In the genomic region with DNA sequence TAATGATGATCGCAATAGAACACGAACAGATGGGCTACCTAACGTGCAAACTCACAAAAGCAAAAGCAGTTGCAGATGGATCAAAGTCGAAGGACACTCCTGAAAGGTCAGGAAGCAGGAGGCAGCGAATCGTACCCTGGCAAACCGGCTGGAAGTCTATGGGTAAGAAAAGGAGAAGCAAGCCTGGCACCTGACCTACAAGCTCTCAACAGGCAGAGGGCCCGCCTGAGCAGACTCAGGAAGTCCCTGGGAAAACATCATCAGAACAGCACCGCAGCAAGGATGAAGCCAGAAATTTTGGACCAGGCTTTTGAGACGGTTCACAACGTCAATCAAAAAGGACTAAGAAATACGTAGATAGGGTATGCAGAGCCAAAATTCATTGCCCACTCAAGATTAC, we compare ENCODE assay signal across 8 mouse cellular contexts. TPM values are rescaled to one million over a fixed set of nuclear protein-coding genes. Genes with fewer than 3 reads are reported as not detected.
A peak's percentile ranks its signal among the peaks of the same experiment; 100 is the strongest.
DNase-seq lines count a peak whose midpoint lies in the region; ATAC-seq and TF ChIP-seq lines count a peak whose summit lies in the region.

No protein-coding gene starts in this region.

- peak overlapping the region; percentile 94 for H3K4me3 ChIP-seq in heart, embryonic 15.5 days
- H3K4me3 ChIP-seq in lung, embryonic 14.5 days (ENCODE audit: low read depth, low read length), result peak overlapping the region; percentile 73

- H3K27me3 ChIP-seq in heart, embryonic 15.5 days, result no peaks in the 10 kb centered on the region
- H3K27me3 ChIP-seq in lung, embryonic 14.5 days (ENCODE audit: insufficient read depth, low read length), result 0 out of 2 replicates have a peak, but pooled peaks cover 4% of the 10 kb centered on the region

- H3K9me3 ChIP-seq in heart, embryonic 15.5 days (replicated peaks), result no peaks in the 10 kb centered on the region
- H3K9me3 ChIP-seq in lung, embryonic 14.5 days (ENCODE audit: low read depth, low read length), result no peaks in the 10 kb centered on the region

- H3K27ac ChIP-seq in heart, embryonic 15.5 days, result no peak overlapping the region
- no peak overlapping the region for H3K27ac ChIP-seq in lung, embryonic 14.5 days (ENCODE audit: low read depth)

- peaks cover 19% of the 10 kb centered on the region for H3K4me1 ChIP-seq in heart, embryonic 15.5 days (replicated peaks)
- no peaks in the 10 kb centered on the region; the same call in 1 of the 2 replicates for H3K4me1 ChIP-seq in lung, embryonic 14.5 days (ENCODE audit: insufficient read depth)

- H3K36me3 ChIP-seq in heart, embryonic 15.5 days, result no peaks in the 10 kb centered on the region
- H3K36me3 ChIP-seq in lung, embryonic 14.5 days (ENCODE audit: insufficient read depth), result no peaks in the 10 kb centered on the region

- TF ChIP-seq CTCF in lung, embryonic 14.5 days (IDR thresholded peaks at IDR 0.05; ENCODE audit: low read depth), result peak; percentile 12; the same call in 1 of the 2 replicates

- WGBS in heart, embryonic 15.5 days, result 16% methylated on average over 12 of the region's 12 CpGs
- WGBS in lung, embryonic 14.5 days, result 9% methylated on average over 12 of the region's 12 CpGs

- no peak for ATAC-seq in heart, embryonic 15.5 days (replicated peaks; ENCODE audit: insufficient number of reproducible peaks, insufficient read depth, low FRiP score, low read depth)
- no peak for ATAC-seq in lung, embryonic 14.5 days (ENCODE audit: insufficient read depth)

- peak; percentile 41 for DNase-seq in layer of hippocampus, adult 9-11 months
- no peak for DNase-seq in layer of hippocampus, adult 8-10 months (ENCODE audit: low spot score in 2 of 2)
- DNase-seq in embryo, embryonic 11 days, result peak; percentile 46
- DNase-seq in kidney, postnatal 14 days, result peak; percentile 51
- peak; percentile 49 for DNase-seq in lung, embryonic 14.5 days
- DNase-seq in retina, embryonic 14.5 days (ENCODE audit: low spot score), result peak; percentile 50
- DNase-seq in thymus, adult 18-20 months, result no peak

- peak overlapping the region; percentile 87; the same call in 1 of the 2 replicates for H3K9ac ChIP-seq in heart, embryonic 15.5 days
- peak overlapping the region; percentile 72; the same call in 1 of the 2 replicates for H3K9ac ChIP-seq in lung, embryonic 14.5 days

- H3K4me2 ChIP-seq in heart, embryonic 15.5 days, result peak overlapping the region; percentile 97
- peak overlapping the region; percentile 96 for H3K4me2 ChIP-seq in lung, embryonic 14.5 days

RNA-seq across cellular contexts. Expression of a gene that starts 1.3 kb away (rescaled TPM):
- total RNA-seq in layer of hippocampus, adult 8-10 months (2022), result 10 to 100 TPM; 83.7 to 94.4 (median 90.7) TPM
- 1.4 and 1.9 TPM in 2 replicates for polyA plus RNA-seq in heart, embryonic 15.5 days (2015; fragmentation: Nextera tagmentation; extraction: Ambion mirVana)
- polyA plus RNA-seq in lung, embryonic 14.5 days (2014; fragmentation: Nextera tagmentation; extraction: Ambion mirVana), result 3.0 and 3.4 TPM in 2 replicates

Comparison
In these comparisons a context has a peak if more than half of its experiments do, and no peak if none do; other contexts are left out.
1. DNase-seq: peak in layer of hippocampus, adult 9-11 months (single experiment), embryo, embryonic 11 days (single experiment), kidney, postnatal 14 days (single experiment), lung, embryonic 14.5 days (single experiment) and retina, embryonic 14.5 days (single experiment); none in layer of hippocampus, adult 8-10 months (0 of 2) and thymus, adult 18-20 months (0 of 2).